Mouse (Mus musculus) embryonic facial prominence, embryonic 10.5 days (tissue): ENCODE results near the gene Ivns1abp. TPM values are rescaled to one million over a fixed set of nuclear protein-coding genes. Genes with fewer than 3 reads are reported as not detected.
"Not testable (repeated sequence)": the region's sequence is repeated elsewhere in the genome, so short reads cannot be mapped to it uniquely, and the experiment has no call there.

Source experiments
- DNase-seq: peaks from one replicate; pipeline ENCODE4 v3.0.0-alpha.2; 2017; ENCODE audit warnings: low spot score
- H3K27ac ChIP-seq: fragments of 300-500 bp; sonication (generic); replicated peaks from 2 replicates; pipeline ENCODE4 v1.5.1; 2016; ENCODE audit warnings: mild to moderate bottlenecking
- H3K27me3 ChIP-seq: fragments of 300-500 bp; sonication (generic); replicated peaks from 2 replicates; pipeline ENCODE4 v1.6.1; 2016; ENCODE audit warnings: low read depth, mild to moderate bottlenecking; ENCODE audit not compliant: poor library complexity, severe bottlenecking
- H3K36me3 ChIP-seq: fragments of 300-500 bp; sonication (generic); replicated peaks from 2 replicates; pipeline ENCODE4 v1.6.1; 2016; ENCODE audit warnings: mild to moderate bottlenecking, moderate library complexity
- H3K4me1 ChIP-seq: fragments of 300-500 bp; sonication (generic); 2 replicates; pipeline ENCODE4 v1.6.1; 2016
- H3K4me3 ChIP-seq: fragments of 300-500 bp; sonication (generic); 2 replicates; pipeline ENCODE4 v1.5.1; 2016; ENCODE audit warnings: mild to moderate bottlenecking, moderate library complexity
- H3K9me3 ChIP-seq: fragments of 300-500 bp; sonication (generic); 2 replicates; pipeline ENCODE4 v1.6.1; 2016; ENCODE audit warnings: mild to moderate bottlenecking
- WGBS: fragments of 180-500 bp; shearing (Covaris S2); methylation state at CpG from one replicate; pipeline ENCODE4 v1.1.7; 2016; 5-methylcytosine and 5-hydroxymethylcytosine counted together
- polyA plus RNA-seq: library from polyadenylated mRNA; unstranded; fragments of >200 nt; fragmentation: Nextera tagmentation; extraction: Ambion mirVana; gene quantifications from 2 replicates; pipeline ENCODE4 v1.2.1, GENCODE M21; 2016

Ivns1abp gene
- 402 and 404 TPM in 2 replicates for polyA plus RNA-seq

GRCm38 (mm10) chr1:151344283-151345108, at the start of gene Ivns1abp:
Ivns1abp (plus strand) TSS chr1:151344477.
- DNase-seq, result peak; percentile 98
- Histone ChIP-seq H3K4me3 (peak within 1 kb of the TSS; percentile 93), H3K36me3 (peaks cover 7% of the 10 kb centered on the region), H3K4me1 (peaks cover 52% of the 10 kb centered on the region), H3K9me3 (no peaks in the 10 kb centered on the region), H3K27me3 (no peaks in the 10 kb centered on the region), H3K27ac (peak within 1 kb of the TSS; percentile 98)
- under 1% methylated on average over 104 of the region's 104 CpGs for WGBS

GRCm38 (mm10) chr1:151295486-151295885, 48.8 kb upstream of the Ivns1abp start:
- no peak overlapping the region for H3K27ac ChIP-seq
- H3K4me1 ChIP-seq, result no peaks in the 10 kb centered on the region
- no peaks in the 10 kb centered on the region for H3K27me3 ChIP-seq
- H3K36me3 ChIP-seq, result no peaks in the 10 kb centered on the region
- no peak for DNase-seq
- no peaks in the 10 kb centered on the region for H3K9me3 ChIP-seq
- H3K4me3 ChIP-seq, result no peak overlapping the region
- 76% methylated on average over 3 of the region's 3 CpGs for WGBS

GRCm38 (mm10) chr1:151296621-151297020, 47.7 kb upstream of the Ivns1abp start:
- H3K4me1 ChIP-seq, result no peaks in the 10 kb centered on the region
- H3K27ac ChIP-seq, result no peak overlapping the region
- no peaks in the 10 kb centered on the region for H3K36me3 ChIP-seq
- no peaks in the 10 kb centered on the region for H3K9me3 ChIP-seq
- no peak overlapping the region for H3K4me3 ChIP-seq
- DNase-seq, result no peak
- 86% methylated on average over 1 of the region's 1 CpGs for WGBS
- H3K27me3 ChIP-seq, result no peaks in the 10 kb centered on the region

GRCm38 (mm10) chr1:151297025-151297424, 47.3 kb upstream of the Ivns1abp start:
- H3K4me3 ChIP-seq, result no peak overlapping the region
- no peak overlapping the region for H3K27ac ChIP-seq
- no peaks in the 10 kb centered on the region for H3K27me3 ChIP-seq
- WGBS, result 83% methylated on average over 6 of the region's 6 CpGs
- no peaks in the 10 kb centered on the region for H3K4me1 ChIP-seq
- H3K9me3 ChIP-seq, result no peaks in the 10 kb centered on the region
- no peaks in the 10 kb centered on the region for H3K36me3 ChIP-seq
- no peak for DNase-seq

GRCm38 (mm10) chr1:151297596-151297995, 46.7 kb upstream of the Ivns1abp start:
- no peaks in the 10 kb centered on the region for H3K36me3 ChIP-seq
- no peaks in the 10 kb centered on the region for H3K9me3 ChIP-seq
- H3K4me1 ChIP-seq, result no peaks in the 10 kb centered on the region
- H3K27me3 ChIP-seq, result no peaks in the 10 kb centered on the region
- 86% methylated on average over 2 of the region's 2 CpGs for WGBS
- no peak overlapping the region for H3K27ac ChIP-seq
- no peak overlapping the region for H3K4me3 ChIP-seq
- no peak for DNase-seq

GRCm38 (mm10) chr1:151301456-151301855, 42.8 kb upstream of the Ivns1abp start:
- no peaks in the 10 kb centered on the region for H3K36me3 ChIP-seq
- WGBS, result 74% methylated on average over 6 of the region's 6 CpGs

GRCm38 (mm10) chr1:151301904-151302303, 42.4 kb upstream of the Ivns1abp start:
- H3K27me3 ChIP-seq, result no peaks in the 10 kb centered on the region
- H3K4me1 ChIP-seq, result no peaks in the 10 kb centered on the region
- H3K36me3 ChIP-seq, result no peaks in the 10 kb centered on the region
- DNase-seq, result no peak
- 78% methylated on average over 3 of the region's 3 CpGs for WGBS
- H3K4me3 ChIP-seq, result no peak overlapping the region
- H3K27ac ChIP-seq, result no peak overlapping the region
- no peaks in the 10 kb centered on the region for H3K9me3 ChIP-seq

More at GRCm38 (mm10) chr1:151301456-151301855, 42.8 kb upstream of the Ivns1abp start:
- H3K4me1 ChIP-seq, result no peaks in the 10 kb centered on the region
- DNase-seq, result no peak
- H3K27me3 ChIP-seq, result no peaks in the 10 kb centered on the region
- no peaks in the 10 kb centered on the region for H3K9me3 ChIP-seq
- H3K4me3 ChIP-seq, result no peak overlapping the region
- H3K27ac ChIP-seq, result no peak overlapping the region

- Histone ChIP-seq H3K9me3 (no peaks in the 10 kb centered on the region), H3K36me3 (no peaks in the 10 kb centered on the region), H3K27ac (no peak overlapping the region), H3K27me3 (no peaks in the 10 kb centered on the region), H3K4me3 (no peak overlapping the region), H3K4me1 (no peaks in the 10 kb centered on the region)
- no peak for DNase-seq
Measured at GRCm38 (mm10) chr1:151303265-151303664, 41.0 kb upstream of the Ivns1abp start.

- H3K9me3 ChIP-seq, H3K4me3 ChIP-seq, H3K36me3 ChIP-seq, H3K27ac ChIP-seq, H3K4me1 ChIP-seq, H3K27me3 ChIP-seq, DNase-seq: not testable (repeated sequence)
- 83% methylated on average over 3 of the region's 3 CpGs for WGBS
Measured at GRCm38 (mm10) chr1:151305001-151305400, 39.3 kb upstream of the Ivns1abp start.

GRCm38 (mm10) chr1:151307059-151307458, 37.2 kb upstream of the Ivns1abp start:
- Histone ChIP-seq H3K36me3 (no peaks in the 10 kb centered on the region), H3K27me3 (no peaks in the 10 kb centered on the region), H3K27ac (no peak overlapping the region), H3K9me3 (no peaks in the 10 kb centered on the region), H3K4me1 (no peaks in the 10 kb centered on the region), H3K4me3 (no peak overlapping the region)
- 53% methylated on average over 2 of the region's 2 CpGs for WGBS
- DNase-seq, result no peak

- Histone ChIP-seq H3K4me3 (no peak overlapping the region), H3K4me1 (no peaks in the 10 kb centered on the region), H3K27me3 (no peaks in the 10 kb centered on the region), H3K27ac (no peak overlapping the region), H3K9me3 (no peaks in the 10 kb centered on the region), H3K36me3 (no peaks in the 10 kb centered on the region)
- DNase-seq, result no peak
- WGBS, result 75% methylated on average over 3 of the region's 3 CpGs
Measured at GRCm38 (mm10) chr1:151307821-151308220, 36.5 kb upstream of the Ivns1abp start.

GRCm38 (mm10) chr1:151308508-151308907, 35.8 kb upstream of the Ivns1abp start:
- no peak for DNase-seq
- WGBS, result 47% methylated on average over 4 of the region's 4 CpGs

GRCm38 (mm10) chr1:151310511-151310910, 33.8 kb upstream of the Ivns1abp start:
- no peaks in the 10 kb centered on the region for H3K4me1 ChIP-seq
- H3K36me3 ChIP-seq, result no peaks in the 10 kb centered on the region
- WGBS, result 80% methylated on average over 5 of the region's 5 CpGs
- DNase-seq, result no peak
- H3K27ac ChIP-seq, result no peak overlapping the region
- H3K9me3 ChIP-seq, result no peaks in the 10 kb centered on the region
- no peaks in the 10 kb centered on the region for H3K27me3 ChIP-seq
- no peak overlapping the region for H3K4me3 ChIP-seq

More at GRCm38 (mm10) chr1:151308508-151308907, 35.8 kb upstream of the Ivns1abp start:
- Histone ChIP-seq H3K27ac (no peak overlapping the region), H3K36me3 (no peaks in the 10 kb centered on the region), H3K4me3 (no peak overlapping the region), H3K27me3 (no peaks in the 10 kb centered on the region), H3K4me1 (no peaks in the 10 kb centered on the region), H3K9me3 (no peaks in the 10 kb centered on the region)
